Comparison of ENCODE assay signal across 8 mouse cellular contexts in genomic region chr7:127614511-127614890, GRCm38 (mm10). TPM values are rescaled to one million over a fixed set of nuclear protein-coding genes. Genes with fewer than 3 reads are reported as not detected.
A peak's percentile ranks its signal among the peaks of the same experiment; 100 is the strongest.
DNase-seq lines count a peak whose midpoint lies in the region; ATAC-seq lines count a peak whose summit lies in the region.

No protein-coding gene starts in this region.

- H3K27ac ChIP-seq in forebrain, embryonic 10.5 days: peak overlapping the region; percentile 98
- peak overlapping the region; percentile 87 for H3K27ac ChIP-seq in hindbrain, embryonic 12.5 days
- H3K27ac ChIP-seq in limb, embryonic 15.5 days: peak overlapping the region; percentile 82
- H3K27ac ChIP-seq in midbrain, embryonic 16.5 days (ENCODE audit: low read length): peak overlapping the region; percentile 94

- DNase-seq in frontal cortex, postnatal 14 days (ENCODE audit: low spot score in 2 of 2): no peak
- DNase-seq in T-cell, adult 2 months (ENCODE audit: low spot score): peak; percentile 20
- peak; percentile 47 for DNase-seq in forebrain, embryonic 10.5 days (ENCODE audit: extremely low spot score, low spot score)
- DNase-seq in urinary bladder, postnatal 36 days (ENCODE audit: low spot score in 2 of 2): peak; percentile 32 to 37

- peak overlapping the region; percentile 100 for H3K4me3 ChIP-seq in forebrain, embryonic 10.5 days
- H3K4me3 ChIP-seq in hindbrain, embryonic 12.5 days: peak overlapping the region; percentile 100
- H3K4me3 ChIP-seq in limb, embryonic 15.5 days: peak overlapping the region; percentile 97
- H3K4me3 ChIP-seq in midbrain, embryonic 16.5 days (ENCODE audit: low read depth, low read length): peak overlapping the region; percentile 100

- under 1% methylated on average over 43 of the region's 44 CpGs for WGBS in forebrain, embryonic 10.5 days
- 0% methylated on average over 14 of the region's 44 CpGs for WGBS in hindbrain, embryonic 12.5 days
- under 1% methylated on average over 33 of the region's 44 CpGs for WGBS in limb, embryonic 15.5 days
- 0% methylated on average over 18 of the region's 44 CpGs for WGBS in midbrain, embryonic 16.5 days

- ATAC-seq in frontal cortex, adult (ENCODE audit: low TSS enrichment): peak; percentile 17; the same call in 1 of the 2 replicates
- ATAC-seq in hindbrain, embryonic 12.5 days (ENCODE audit: low FRiP score): no peak; the same call in 1 of the 2 replicates
- ATAC-seq in limb, embryonic 15.5 days (ENCODE audit: insufficient number of reproducible peaks, low FRiP score, low TSS enrichment, low read depth): peak; percentile 46
- ATAC-seq in midbrain, embryonic 16.5 days: peak; percentile 19

- peaks cover 39% of the 10 kb centered on the region for H3K4me1 ChIP-seq in forebrain, embryonic 10.5 days
- peaks cover 26% of the 10 kb centered on the region for H3K4me1 ChIP-seq in hindbrain, embryonic 12.5 days
- H3K4me1 ChIP-seq in limb, embryonic 15.5 days: peaks cover 19% of the 10 kb centered on the region
- peaks cover 23% of the 10 kb centered on the region for H3K4me1 ChIP-seq in midbrain, embryonic 16.5 days (ENCODE audit: control insufficient read depth, insufficient read depth, low read length)

- no peaks in the 10 kb centered on the region for H3K27me3 ChIP-seq in forebrain, embryonic 10.5 days (ENCODE audit: poor library complexity, severe bottlenecking)
- no peaks in the 10 kb centered on the region for H3K27me3 ChIP-seq in hindbrain, embryonic 12.5 days
- no peaks in the 10 kb centered on the region for H3K27me3 ChIP-seq in limb, embryonic 15.5 days
- H3K27me3 ChIP-seq in midbrain, embryonic 16.5 days (ENCODE audit: control insufficient read depth, insufficient read depth, low read depth, low read length): no peaks in the 10 kb centered on the region

- H3K9ac ChIP-seq in hindbrain, embryonic 12.5 days: peak overlapping the region; percentile 98
- peak overlapping the region; percentile 86 for H3K9ac ChIP-seq in limb, embryonic 15.5 days
- H3K9ac ChIP-seq in midbrain, embryonic 16.5 days (ENCODE audit: low read depth, low read length): peak overlapping the region; percentile 97

- peaks cover 39% of the 10 kb centered on the region for H3K36me3 ChIP-seq in forebrain, embryonic 10.5 days (replicated peaks)
- peaks cover 34% of the 10 kb centered on the region for H3K36me3 ChIP-seq in hindbrain, embryonic 12.5 days
- H3K36me3 ChIP-seq in limb, embryonic 15.5 days: peaks cover 34% of the 10 kb centered on the region
- peaks cover 31% of the 10 kb centered on the region for H3K36me3 ChIP-seq in midbrain, embryonic 16.5 days (ENCODE audit: control insufficient read depth, insufficient read depth, low read length)

- H3K4me2 ChIP-seq in hindbrain, embryonic 12.5 days (replicated peaks): peak overlapping the region; percentile 82
- peak overlapping the region; percentile 75 for H3K4me2 ChIP-seq in limb, embryonic 15.5 days
- H3K4me2 ChIP-seq in midbrain, embryonic 16.5 days (ENCODE audit: low read length): peak overlapping the region; percentile 95

- H3K9me3 ChIP-seq in forebrain, embryonic 10.5 days: peaks cover 13% of the 10 kb centered on the region; the same call in 1 of the 2 replicates
- H3K9me3 ChIP-seq in hindbrain, embryonic 12.5 days (replicated peaks): no peaks in the 10 kb centered on the region
- H3K9me3 ChIP-seq in limb, embryonic 15.5 days: no peaks in the 10 kb centered on the region
- no peaks in the 10 kb centered on the region for H3K9me3 ChIP-seq in midbrain, embryonic 16.5 days (replicated peaks; ENCODE audit: control insufficient read depth, low read length, poor library complexity, severe bottlenecking)

RNA-seq across cellular contexts. Expression of gene Zfp629, which starts 1.1 kb away (rescaled TPM):
- polyA plus RNA-seq in forebrain, embryonic 10.5 days (2016; fragmentation: Nextera tagmentation; extraction: Ambion mirVana): 30.6 and 33.0 TPM in 2 replicates
- polyA plus RNA-seq in hindbrain, embryonic 12.5 days (2016; fragmentation: Nextera tagmentation; extraction: Ambion mirVana): 35.8 and 37.2 TPM in 2 replicates
- polyA plus RNA-seq in limb, embryonic 15.5 days (2015; fragmentation: Nextera tagmentation; extraction: Ambion mirVana): 11.5 and 11.7 TPM in 2 replicates
- 18.3 and 22.4 TPM in 2 replicates for polyA plus RNA-seq in midbrain, embryonic 16.5 days (2015; fragmentation: Nextera tagmentation; extraction: Ambion mirVana)

RNA-seq across cellular contexts. Expression of gene Rnf40, which starts 25.9 kb away (rescaled TPM):
- 60.5 and 62.8 TPM in 2 replicates for polyA plus RNA-seq in forebrain, embryonic 10.5 days (2016; fragmentation: Nextera tagmentation; extraction: Ambion mirVana)
- 67.3 and 75.4 TPM in 2 replicates for polyA plus RNA-seq in hindbrain, embryonic 12.5 days (2016; fragmentation: Nextera tagmentation; extraction: Ambion mirVana)
- 42.9 and 46.1 TPM in 2 replicates for polyA plus RNA-seq in limb, embryonic 15.5 days (2015; fragmentation: Nextera tagmentation; extraction: Ambion mirVana)
- polyA plus RNA-seq in midbrain, embryonic 16.5 days (2015; fragmentation: Nextera tagmentation; extraction: Ambion mirVana): 50.3 and 56.7 TPM in 2 replicates

RNA-seq across cellular contexts. Expression of gene Ccdc189, which starts 26.1 kb away (rescaled TPM):
- 12.2 and 12.8 TPM in 2 replicates for polyA plus RNA-seq in forebrain, embryonic 10.5 days (2016; fragmentation: Nextera tagmentation; extraction: Ambion mirVana)
- 13.0 and 17.0 TPM in 2 replicates for polyA plus RNA-seq in hindbrain, embryonic 12.5 days (2016; fragmentation: Nextera tagmentation; extraction: Ambion mirVana)
- polyA plus RNA-seq in limb, embryonic 15.5 days (2015; fragmentation: Nextera tagmentation; extraction: Ambion mirVana): 4.2 and 7.2 TPM in 2 replicates
- 10.2 and 11.9 TPM in 2 replicates for polyA plus RNA-seq in midbrain, embryonic 16.5 days (2015; fragmentation: Nextera tagmentation; extraction: Ambion mirVana)

RNA-seq across cellular contexts. Expression of gene Phkg2, which starts 41.4 kb away (rescaled TPM):
- polyA plus RNA-seq in forebrain, embryonic 10.5 days (2016; fragmentation: Nextera tagmentation; extraction: Ambion mirVana): 42.4 and 45.0 TPM in 2 replicates
- polyA plus RNA-seq in hindbrain, embryonic 12.5 days (2016; fragmentation: Nextera tagmentation; extraction: Ambion mirVana): 49.1 and 50.8 TPM in 2 replicates
- polyA plus RNA-seq in limb, embryonic 15.5 days (2015; fragmentation: Nextera tagmentation; extraction: Ambion mirVana): 39.3 and 41.5 TPM in 2 replicates
- 59.4 and 62.5 TPM in 2 replicates for polyA plus RNA-seq in midbrain, embryonic 16.5 days (2015; fragmentation: Nextera tagmentation; extraction: Ambion mirVana)

RNA-seq across cellular contexts. Expression of gene Tmem265, which starts 53.3 kb away (rescaled TPM):
- 6.2 TPM in 2 replicates for polyA plus RNA-seq in forebrain, embryonic 10.5 days (2016; fragmentation: Nextera tagmentation; extraction: Ambion mirVana)
- polyA plus RNA-seq in hindbrain, embryonic 12.5 days (2016; fragmentation: Nextera tagmentation; extraction: Ambion mirVana): 5.4 and 6.3 TPM in 2 replicates
- polyA plus RNA-seq in limb, embryonic 15.5 days (2015; fragmentation: Nextera tagmentation; extraction: Ambion mirVana): 8.7 and 12.1 TPM in 2 replicates
- polyA plus RNA-seq in midbrain, embryonic 16.5 days (2015; fragmentation: Nextera tagmentation; extraction: Ambion mirVana): 8.5 and 9.4 TPM in 2 replicates

Comparison
In these comparisons a context has a peak if more than half of its experiments do, and no peak if none do; other contexts are left out.
1. DNase-seq: peak in T-cell, adult 2 months (single experiment), forebrain, embryonic 10.5 days (single experiment) and urinary bladder, postnatal 36 days (2 of 2); none in frontal cortex, postnatal 14 days (0 of 2).
2. Peak in every context shown above with its lines, with median percentiles within 50 percentile points of each other: H3K27ac ChIP-seq, H3K4me3 ChIP-seq, H3K4me2 ChIP-seq and H3K9ac ChIP-seq.